Mouse (Mus musculus) G1E (cell line): ENCODE data around the gene Cebpe.

Source experiments
- CTCF ChIP-seq: IDR thresholded peaks from 2 replicates; pipeline ENCODE4 v1.5.1; 2012; ENCODE audit warnings: low read depth, low read length, inconsistent platforms, mixed read lengths
- POLR2AphosphoS5 ChIP-seq: IDR thresholded peaks from 2 replicates; pipeline ENCODE4 v1.6.1; 2012; ENCODE audit warnings: low read depth, low read length, inconsistent platforms; ENCODE audit not compliant: insufficient replicate concordance

DNA sequence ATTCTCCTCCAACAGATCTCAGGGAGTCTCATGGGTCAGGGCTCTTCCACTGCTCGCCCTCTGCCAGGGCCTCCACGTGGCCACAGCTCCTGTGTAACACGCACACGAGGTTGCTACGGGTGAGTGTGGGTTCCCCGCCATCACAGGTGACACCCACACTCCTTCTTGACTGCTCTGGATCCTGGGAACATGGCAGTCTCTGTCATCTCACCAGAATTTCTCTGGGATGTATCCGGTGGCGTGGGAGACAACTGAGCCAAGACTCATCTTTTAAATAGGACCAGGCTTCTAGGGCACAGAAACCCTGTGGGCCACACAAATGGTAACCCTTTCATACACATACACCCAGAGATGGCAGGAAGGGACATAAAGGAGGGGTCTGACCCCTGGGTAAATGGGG is 20.2 kb upstream of the Cebpe start:
- TF ChIP-seq CTCF, result no peak
- TF ChIP-seq POLR2AphosphoS5, result no peak
